Mouse (Mus musculus) CH12F3 (cell line): Measurements from ENCODE around the gene Lbhd1.
"Not testable (repeated sequence)": the region's sequence is repeated elsewhere in the genome, so short reads cannot be mapped to it uniquely, and the experiment has no call there.

Experiments
- in situ Hi-C: fragments of 300-500 bp; cut with MboI; formaldehyde crosslinking; loops from 2 replicates; pipeline ENCODE4 v1.14.3; 2020; ENCODE audit warnings: low sequenced_read_pairs

Gene Lbhd1

DNA sequence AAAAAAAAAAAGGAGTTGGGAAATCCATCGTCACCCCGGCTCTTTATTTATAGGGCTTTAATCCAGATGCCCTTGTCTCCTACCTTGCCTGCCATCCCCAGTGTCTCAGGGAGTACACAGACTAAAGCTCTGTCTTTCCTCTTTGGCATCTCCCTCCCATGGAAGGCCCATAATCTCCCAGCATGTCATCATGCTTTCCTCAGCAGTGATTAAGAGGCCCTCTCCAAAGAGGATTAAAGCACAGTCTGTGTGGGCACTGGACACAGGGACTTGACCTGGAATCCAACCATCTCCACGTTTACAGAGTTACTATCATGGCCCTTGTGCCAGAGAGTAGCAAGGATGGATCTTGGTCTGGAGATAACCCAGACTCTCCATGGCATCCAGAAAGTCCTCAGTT, at the start of gene Lbhd1, which contains the start of gene Gm49403:
Lbhd1 (plus strand) TSS at position 117 of the 400 bp plus-strand sequence.
Gm49403 (plus strand) TSS at position 315 of the 400 bp plus-strand sequence.
- in situ Hi-C loops = no loop called here

DNA sequence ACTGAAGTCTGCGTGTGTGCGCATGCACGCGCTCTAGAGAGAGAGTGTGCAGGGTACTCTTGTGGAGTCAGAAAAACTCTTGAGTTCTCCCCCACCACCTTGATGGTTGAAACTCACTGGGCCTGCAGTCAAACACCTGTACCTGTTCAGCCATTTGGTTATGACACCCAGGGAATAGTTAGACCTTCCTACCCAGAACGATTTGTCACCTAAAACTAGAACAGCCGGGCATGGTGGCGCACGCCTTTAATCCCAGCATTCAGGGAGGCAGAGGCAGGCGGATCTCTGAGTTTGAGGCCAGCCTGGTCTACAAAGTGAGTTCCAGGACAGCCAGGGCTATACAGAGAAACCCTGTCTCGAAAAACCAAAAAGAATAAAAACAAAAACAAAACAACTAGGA, 47.2 kb upstream of the Lbhd1 start:
- in situ Hi-C loops = not testable (repeated sequence)

DNA sequence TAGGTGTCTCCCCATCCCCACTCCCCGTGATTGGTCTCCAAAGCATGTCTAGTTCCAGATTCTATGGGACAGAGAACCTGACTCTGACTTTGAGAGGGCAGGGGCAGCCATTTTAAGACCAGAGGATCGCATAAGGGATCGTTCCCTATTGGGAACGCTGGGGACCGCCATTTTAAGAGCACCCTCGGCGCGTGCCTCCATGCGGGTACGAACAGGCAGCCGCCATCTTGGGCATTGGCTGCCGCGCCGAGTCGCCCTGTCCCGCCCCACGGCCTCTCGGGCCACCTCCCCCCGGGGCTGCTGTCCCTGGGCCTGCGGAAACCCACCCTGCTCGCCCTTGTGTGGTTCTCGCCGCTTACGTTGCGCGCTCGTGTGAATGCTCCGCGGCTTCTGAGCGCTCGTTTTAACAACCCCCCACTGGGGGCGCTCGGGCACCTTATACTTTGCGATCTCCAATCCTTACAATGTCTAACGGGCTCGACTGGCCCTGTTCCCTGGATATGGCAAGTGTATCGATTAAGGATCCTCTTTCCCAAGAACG, 46.2 kb upstream of the Lbhd1 start, which contains the start of gene Bscl2:
Bscl2 (plus strand) TSS at position 217 of the 541 bp plus-strand sequence.
- in situ Hi-C loops = no loop called here

DNA sequence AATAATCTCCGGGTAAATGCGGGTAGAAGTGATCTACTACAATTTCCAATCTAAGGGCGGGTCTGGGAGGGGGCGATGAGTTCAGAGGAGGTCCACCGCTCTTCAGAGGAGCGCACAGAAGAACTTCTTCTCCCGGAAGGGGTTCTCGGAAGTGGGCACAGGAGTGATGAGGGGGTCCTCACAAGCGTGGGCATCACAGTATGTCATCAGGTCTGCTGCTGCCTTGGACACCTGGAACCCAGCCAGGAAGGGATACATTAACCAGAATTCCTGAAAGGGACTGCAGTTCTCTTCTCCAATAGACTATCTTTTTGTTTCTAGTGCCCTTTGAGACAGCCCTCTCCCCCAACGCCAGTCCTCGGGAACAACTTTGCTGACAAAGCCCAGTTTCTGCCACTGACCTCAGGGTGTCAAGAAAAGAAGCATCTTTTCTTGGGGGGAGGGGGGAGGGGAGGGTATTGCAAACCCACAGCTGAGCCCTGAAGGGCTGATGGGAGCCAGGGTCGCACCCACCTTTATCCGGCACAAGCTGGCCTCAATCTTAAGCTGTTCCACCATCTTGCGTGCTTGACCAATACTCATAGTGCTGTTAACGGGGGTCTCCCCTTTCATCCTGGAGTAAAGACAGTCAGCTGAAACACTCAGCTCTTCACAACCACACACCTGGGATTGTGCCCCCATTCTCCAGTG, 45.3 kb upstream of the Lbhd1 start:
- in situ Hi-C loops = no loop called here

DNA sequence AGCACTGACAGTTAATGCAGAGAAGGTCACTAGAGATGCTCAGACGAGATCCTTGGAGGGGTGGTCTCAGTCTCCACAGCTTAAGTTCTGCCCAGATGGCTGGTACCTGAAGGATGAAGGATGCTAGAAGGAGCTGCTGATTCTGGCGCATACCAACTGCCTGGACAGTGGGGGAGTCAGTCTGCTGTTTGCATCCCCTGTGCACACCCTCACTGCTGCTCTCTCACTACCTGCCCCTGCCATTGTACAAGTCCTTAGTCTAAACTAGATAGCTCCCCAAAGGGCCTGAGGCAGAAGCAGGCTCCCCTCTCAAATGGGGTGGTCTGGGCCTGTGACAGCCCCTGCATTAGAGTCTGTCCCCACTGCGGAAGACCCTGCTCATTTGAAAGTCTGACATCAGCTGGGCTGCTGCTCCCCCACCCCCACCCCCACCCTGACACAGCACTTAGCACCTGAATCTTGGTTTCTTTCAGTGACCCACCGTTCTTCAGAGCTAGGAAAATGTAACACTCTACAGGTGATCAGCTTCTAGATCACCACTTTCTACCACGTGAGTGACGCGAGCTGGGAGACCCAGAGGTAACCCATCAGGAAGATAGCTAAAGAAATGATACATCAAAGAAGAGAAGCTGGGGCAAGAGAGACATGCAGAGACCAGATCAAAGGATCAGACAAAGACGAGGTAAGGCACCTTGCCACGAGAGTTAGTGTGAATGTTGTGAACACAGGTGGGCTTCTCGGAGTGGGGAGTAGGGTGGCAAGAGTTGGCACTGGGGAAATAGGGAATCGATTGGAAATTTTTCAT, 44.2 kb upstream of the Lbhd1 start, which contains the start of gene Gng3:
Gng3 (minus strand) TSS at position 92 of the 805 bp plus-strand sequence.
- in situ Hi-C loops = no loop called here

DNA sequence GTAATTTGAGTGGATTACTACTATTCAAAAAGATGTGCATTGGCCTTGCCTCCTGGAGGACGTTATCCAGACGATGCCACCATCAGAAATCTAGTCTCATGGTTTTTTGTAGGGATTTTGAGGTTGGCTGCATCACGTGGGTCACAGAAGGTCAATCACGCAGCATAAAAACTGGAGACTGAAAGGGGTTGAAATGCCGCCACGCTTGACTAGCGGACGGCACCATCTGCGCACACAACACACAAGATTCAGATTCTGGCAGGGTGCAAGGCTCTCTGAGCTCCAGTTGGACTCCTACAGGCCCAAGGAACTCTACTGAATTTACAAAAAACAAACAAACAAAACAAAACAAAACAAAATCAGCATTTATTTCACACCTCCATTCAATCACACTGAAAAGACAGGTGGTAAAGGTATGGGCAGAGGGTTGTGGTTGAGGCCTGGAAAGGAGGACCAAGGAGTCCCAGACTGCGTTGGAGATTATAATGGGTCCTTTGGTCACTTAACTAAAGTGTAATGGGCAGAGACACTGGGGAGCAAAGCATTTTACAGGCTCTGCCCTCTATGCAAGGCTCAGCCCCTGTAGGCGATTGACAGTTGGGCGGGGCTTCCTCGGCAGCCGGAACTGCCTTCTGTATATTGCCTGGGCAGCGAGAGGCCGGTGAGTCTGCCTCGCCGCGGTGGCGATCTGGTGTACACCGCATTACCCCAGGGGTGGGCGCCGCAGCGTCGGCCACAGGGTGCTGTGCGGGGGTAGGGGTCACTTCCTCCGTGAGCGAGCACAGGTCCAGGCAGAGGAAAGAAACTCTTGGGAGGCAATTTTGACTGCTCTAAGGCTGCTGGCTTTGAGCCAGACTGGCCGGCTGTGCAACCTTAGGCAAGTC, 43.4 kb upstream of the Lbhd1 start:
- in situ Hi-C loops = loop anchor here (10.0 kb wide), 1 partner anchor 275 kb away; no protein-coding TSS in a partner anchor

DNA sequence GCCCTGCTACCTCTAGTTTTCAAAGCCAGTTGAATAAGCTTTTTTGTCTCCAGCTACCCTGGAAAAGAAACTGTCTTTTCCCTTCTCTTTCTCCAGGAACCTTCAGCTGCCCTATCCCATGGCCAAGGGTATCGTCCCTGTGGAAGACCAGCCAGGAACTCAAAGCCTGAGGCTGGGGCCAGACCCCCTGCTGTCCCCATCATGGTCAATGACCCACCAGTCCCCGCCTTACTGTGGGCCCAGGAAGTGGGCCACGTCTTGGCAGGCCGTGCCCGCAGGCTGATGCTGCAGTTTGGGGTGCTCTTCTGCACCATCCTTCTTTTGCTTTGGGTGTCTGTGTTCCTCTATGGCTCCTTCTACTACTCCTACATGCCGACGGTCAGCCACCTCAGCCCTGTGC, 42.5 kb upstream of the Lbhd1 start:
- in situ Hi-C loops = loop anchor here (10.0 kb wide), 1 partner anchor 274 kb away; no protein-coding TSS in a partner anchor

DNA sequence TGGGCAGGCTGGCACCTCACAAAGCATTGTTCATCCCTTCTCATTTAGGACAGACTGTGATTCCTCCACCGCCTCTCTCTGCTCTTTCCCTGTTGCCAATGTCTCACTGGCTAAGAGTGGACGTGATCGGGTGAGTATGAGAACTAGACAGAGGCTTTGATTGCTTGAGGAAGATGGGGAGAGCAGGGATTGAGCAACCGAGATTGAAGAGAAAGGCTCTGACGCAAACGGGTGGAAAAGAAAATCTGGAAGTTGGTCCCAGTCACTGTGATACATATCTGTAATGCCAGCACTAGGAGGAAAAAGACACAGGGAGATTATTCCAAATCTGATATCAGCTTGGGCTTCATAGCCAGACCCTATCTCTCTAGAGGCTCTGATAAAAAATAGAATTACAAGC, 40.6 kb upstream of the Lbhd1 start:
- in situ Hi-C loops = loop anchor here (10.0 kb wide), 1 partner anchor 272 kb away; no protein-coding TSS in a partner anchor

DNA sequence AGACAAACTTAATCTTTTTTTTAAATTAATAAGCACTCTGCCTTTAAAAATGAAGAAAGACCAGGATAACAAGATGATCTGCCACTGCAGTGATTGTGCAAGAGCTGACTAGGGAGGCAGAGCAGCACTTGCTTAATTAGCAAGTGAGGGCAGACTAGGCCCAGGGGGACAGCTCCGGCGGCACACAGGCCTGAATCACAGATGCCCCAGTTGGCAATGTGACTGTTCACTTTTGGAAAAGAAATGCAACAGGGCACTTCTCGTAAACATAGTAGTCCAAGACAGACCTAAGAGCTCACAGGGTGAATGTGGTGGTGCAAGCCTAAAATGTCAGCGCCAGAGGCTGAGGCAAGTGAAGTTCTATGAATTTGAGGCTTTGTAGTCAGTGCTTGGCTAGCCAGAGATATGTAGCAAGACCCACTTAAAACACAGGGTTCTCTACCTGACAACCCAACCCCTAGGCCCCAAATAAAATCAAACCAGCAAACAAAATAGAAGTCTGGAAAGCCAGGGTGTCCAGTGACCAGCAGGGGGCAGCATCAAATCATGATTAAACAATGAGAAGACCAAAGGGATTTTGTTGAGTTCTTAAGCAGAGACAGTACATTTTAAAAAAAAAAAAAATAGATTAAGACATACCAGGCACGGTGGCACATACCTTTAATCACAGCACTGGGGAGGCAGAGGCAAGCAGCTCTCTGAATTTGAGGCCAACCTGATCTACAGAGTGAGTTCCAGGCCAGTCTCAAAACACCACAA, 39.0 kb upstream of the Lbhd1 start:
- in situ Hi-C loops = loop anchor here (10.0 kb wide), 1 partner anchor 270 kb away; no protein-coding TSS in a partner anchor

DNA sequence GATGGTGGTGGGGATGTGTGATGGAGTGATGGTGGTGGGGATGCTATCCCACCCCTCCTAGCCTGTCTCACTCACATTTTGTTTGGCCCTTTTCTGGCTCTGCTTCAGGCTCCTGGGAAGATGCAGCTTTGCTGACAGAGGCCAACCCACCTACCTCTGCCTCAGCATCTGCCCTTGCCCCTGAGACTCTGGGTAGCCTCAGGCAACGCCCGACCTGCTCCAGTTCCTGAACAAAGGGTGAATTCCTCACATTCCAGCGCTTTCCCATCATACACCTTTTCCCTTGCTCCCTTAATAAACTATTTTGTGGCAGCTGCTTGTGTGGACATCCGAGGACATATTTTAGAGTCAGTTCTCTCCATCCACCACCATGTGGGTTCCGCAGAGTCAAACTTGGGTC, 35.2 kb upstream of the Lbhd1 start:
- in situ Hi-C loops = loop anchor here (10.0 kb wide), 1 partner anchor 266 kb away; no protein-coding TSS in a partner anchor

DNA sequence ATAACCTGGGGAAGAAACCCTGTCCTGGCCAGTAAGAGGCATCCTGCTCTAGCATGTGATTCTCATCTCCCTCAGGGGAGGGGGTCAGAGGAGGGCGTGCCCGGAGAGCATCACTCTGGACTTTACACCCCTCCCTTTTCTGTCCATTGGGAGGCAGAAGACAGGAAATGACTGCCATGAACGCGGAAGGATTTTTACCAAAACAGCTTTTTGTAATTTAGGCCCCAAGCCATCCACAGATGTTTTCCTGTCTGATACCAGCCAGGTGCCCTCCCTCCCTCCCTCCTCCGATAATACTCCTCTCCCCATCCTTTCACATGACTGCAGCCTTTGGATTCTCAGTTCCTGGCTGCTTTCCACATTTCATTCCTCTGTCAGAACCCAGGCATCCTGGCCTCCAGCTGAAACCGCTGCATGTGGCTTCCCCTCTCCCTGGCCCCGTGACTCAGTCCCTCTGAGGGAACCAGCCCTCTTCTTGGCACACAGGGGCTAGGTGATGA, 33.1 kb upstream of the Lbhd1 start, which contains the start of gene Lrrn4cl:
Lrrn4cl (plus strand) TSS at position 367 of the 500 bp plus-strand sequence.
- in situ Hi-C loops = no loop called here

DNA sequence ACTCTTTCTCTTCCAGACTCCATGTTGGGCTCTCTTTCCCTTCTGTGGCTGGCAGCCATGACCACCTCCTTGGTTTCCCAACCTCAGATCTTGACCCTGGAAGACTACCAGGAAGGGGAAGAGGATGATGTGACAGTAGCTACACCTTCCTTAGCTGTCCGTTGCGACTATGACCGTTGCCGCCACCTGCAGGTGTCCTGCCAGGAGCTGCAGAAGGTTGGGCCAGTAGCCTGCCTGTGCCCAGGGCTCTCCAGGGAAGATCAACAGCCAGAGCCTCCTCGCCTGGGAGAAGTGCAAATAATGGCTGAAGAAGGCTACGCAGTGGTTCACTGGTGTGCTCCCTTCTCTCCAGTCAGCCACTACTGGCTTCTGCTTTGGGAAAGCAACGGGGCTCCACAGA, 31.9 kb upstream of the Lbhd1 start:
- in situ Hi-C loops = no loop called here

DNA sequence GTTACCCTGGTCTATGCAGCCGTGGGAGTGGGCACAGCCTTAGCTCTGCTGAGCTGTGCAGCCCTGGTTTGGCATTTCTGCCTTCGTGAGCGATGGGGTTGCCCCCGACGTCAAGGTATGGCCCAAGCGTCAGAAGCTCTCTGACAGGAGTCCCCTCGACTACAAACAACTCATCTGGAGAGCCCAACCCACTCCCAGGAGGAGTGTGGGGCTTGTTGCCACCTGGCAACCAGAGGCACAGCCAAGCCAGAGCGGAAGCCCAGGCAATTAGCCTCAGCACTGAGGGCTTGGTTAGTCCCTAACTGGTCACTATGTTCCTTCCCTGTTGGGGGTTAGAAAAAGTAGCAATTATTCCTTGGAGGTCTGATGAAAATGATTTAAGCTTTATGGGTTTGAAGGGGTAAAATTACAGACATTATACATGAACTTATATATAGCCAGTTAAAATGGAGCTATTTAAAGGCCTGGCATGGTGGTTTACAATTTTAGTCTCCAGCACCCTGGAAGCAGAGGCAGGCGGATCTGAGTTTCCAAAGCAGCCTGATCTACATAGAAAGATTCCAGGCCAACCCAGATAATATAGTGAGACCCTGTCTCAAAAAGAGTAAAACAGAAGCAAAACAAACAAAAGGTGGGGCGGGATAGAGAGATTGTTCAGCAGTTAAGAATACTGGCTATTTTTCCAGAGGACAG, 31.1 kb upstream of the Lbhd1 start:
- in situ Hi-C loops = no loop called here

DNA sequence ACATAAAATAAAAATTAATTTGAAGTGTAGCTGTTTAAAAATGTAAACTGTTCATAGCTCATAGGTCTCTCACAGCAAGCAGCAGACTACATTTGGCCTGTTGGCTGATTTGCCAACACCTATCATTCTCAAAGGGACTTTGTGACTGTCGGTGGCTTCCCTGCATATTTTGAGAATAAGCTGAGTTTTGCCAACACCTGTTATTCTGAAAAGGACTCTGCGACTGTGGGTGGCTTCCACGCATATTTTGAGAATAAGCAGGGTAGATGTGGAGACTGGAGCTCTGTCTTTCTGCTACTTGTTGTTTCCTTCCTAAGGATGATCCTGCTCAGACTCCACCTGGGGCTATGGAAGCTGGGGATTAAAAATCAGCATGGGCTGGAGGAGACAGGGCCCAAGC, 30.4 kb upstream of the Lbhd1 start:
- in situ Hi-C loops = no loop called here

DNA sequence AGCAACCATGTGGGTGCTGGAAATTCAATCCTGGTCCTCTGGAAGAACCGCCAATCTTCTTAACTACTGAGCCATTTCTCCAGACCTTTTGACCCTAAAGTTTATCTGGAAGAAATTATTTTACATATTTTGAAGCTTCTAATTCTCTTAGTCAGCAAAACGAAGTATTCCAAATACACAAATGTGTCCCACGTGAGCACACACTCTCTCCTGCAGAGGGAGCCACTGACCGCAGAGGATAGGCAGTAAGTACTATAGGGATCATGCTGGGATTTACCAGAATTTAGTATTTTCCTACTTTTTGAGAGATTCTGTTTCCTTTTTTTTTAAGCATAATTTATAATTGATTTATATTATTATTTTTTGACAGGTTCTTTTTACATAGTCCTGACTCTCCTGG, 25.8 kb upstream of the Lbhd1 start:
- in situ Hi-C loops = no loop called here

DNA sequence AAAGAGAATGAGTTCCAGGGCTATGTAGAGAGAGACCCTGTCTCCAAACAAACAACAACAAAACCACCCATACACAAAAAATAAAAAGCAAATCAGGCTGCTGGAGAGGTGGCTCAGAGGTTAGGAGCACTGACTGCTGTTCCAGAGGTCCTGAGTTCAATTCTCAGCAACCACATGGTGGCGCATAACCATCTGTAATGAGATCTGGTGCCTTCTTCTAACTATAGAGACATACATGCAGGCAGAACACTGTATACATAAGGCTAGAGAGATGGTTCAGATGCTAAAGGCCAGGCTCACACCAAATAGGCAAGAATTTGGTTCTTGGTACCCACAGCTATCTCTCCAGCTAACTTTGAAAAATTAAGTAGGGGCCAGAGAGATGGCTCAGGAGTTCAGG, 24.5 kb upstream of the Lbhd1 start:
- in situ Hi-C loops = no loop called here

DNA sequence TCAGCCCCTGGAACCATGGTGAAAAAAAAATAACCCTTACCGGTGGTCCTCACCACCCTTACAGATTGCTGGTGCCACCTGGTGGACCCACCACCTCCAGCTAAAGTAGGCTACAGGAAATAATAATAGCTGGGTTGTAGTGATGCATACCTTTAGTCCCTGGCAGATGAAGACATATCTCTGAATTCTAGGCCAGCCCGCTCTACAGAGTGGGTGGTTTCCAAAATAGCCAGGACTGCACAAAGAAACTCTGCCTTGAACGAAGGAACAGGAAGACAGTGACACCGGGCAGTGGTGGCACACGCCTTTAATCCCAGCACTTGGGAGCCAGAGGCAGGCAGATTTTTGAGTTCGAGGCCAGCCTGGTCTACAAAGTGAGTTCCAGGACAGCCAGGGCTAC, 19.3 kb upstream of the Lbhd1 start:
- in situ Hi-C loops = no loop called here

DNA sequence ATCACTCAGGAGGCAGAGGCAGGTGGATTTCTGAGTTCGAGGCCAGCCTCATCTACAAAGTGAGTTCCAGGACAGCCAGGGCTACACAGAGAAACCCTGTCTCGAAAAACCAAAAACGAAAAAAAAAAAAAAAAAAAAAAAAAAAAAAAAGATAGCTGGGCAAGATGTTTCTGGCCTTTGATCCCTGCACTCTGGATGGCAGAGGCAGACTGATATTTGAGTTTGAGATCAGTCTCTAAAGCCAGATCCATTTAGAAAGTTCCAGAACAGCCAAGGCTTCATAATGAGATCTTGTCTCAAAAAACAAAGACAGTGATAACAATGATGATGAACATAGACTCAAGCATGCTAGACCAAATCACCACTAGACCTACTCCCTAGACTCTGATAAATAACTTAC, 13.2 kb upstream of the Lbhd1 start:
- in situ Hi-C loops = not testable (repeated sequence)

DNA sequence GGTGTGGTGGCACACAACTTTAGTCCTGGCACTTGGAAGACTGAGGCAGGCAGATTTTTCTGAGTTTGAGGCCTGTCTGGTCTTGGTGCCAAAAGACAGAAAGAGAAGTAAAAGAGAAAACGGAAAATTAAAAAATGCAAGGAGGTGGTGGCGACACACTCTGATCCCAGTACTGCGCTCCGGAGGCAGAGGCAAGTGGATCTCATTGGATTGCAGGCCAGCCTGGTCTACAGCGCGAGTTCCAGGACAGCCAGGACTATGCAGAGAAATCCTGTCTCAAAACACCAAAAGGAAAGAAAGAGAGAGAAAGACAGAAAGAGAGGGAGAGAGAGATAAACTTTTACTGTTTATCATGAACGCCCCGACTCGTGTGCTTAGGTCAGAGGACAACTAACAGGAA, 12.7 kb upstream of the Lbhd1 start:
- in situ Hi-C loops = no loop called here
